Mouse (Mus musculus) liver, embryonic 14.5 days (tissue): Measurements from ENCODE around the gene Cox14.

Source experiments
- CTCF ChIP-seq: IDR thresholded peaks from 2 replicates; pipeline ENCODE4 v1.5.1; 2016; ENCODE audit warnings: antibody characterized with exemption, low read depth, control low read depth
- EP300 ChIP-seq: IDR thresholded peaks from 2 replicates; pipeline ENCODE4 v1.6.1; 2016; ENCODE audit warnings: antibody characterized with exemption, low read depth

DNA sequence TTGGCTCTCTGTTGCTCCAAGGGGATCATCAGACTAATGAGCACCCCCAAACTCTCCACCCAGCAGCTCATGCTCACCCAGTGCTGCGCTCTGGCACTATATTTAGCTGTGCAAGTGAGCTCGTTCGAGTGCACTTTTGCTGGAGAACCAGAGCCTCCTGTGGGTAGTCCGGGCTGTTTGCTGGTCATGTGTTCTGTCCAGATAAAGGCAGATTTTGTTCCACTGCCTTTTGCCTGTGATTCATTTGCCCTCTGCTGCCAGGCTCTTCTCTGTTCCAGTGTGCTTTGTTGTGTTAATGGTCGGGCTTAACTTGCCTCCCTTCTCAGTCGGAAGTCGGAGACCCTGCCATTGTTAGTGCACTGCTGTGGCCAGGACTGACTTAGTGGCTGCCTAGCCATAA, 20.5 kb upstream of the Cox14 start:
- TF ChIP-seq CTCF: no peak
- no peak for TF ChIP-seq EP300
